Mouse (Mus musculus) brain, embryonic 14.5 days (tissue): ENCODE data around the gene Dcaf10.
"Not testable (repeated sequence)": the region's sequence is repeated elsewhere in the genome, so short reads cannot be mapped to it uniquely, and the experiment has no call there.

Experiments
- CTCF ChIP-seq: fragments of 200-500 bp; IDR thresholded peaks from 2 replicates; pipeline ENCODE4 v1.5.1; 2012; ENCODE audit warnings: inconsistent platforms, mild to moderate bottlenecking, moderate library complexity, borderline replicate concordance; ENCODE audit not compliant: insufficient read depth, insufficient read length; ENCODE audit errors: extremely low read depth
- POLR2A ChIP-seq: fragments of 200-500 bp; IDR thresholded peaks from 2 replicates; pipeline ENCODE4 v1.6.1; 2012; ENCODE audit warnings: mild to moderate bottlenecking, inconsistent platforms, borderline replicate concordance; ENCODE audit not compliant: poor library complexity, insufficient read depth, insufficient read length, severe bottlenecking; ENCODE audit errors: extremely low read depth

GRCm38 (mm10) chr4:45380903-45381580, 39.1 kb downstream of the Dcaf10 start:
- not testable (repeated sequence) for TF ChIP-seq POLR2A, CTCF
